Mouse (Mus musculus) heart, embryonic 10.5 days (tissue): ENCODE results near the gene Pdcd6. TPM values are rescaled to one million over a fixed set of nuclear protein-coding genes. Genes with fewer than 3 reads are reported as not detected.

ENCODE experiments used
- polyA plus RNA-seq: library from polyadenylated mRNA; unstranded; fragments of >200 nt; fragmentation: Nextera tagmentation; extraction: Ambion mirVana; gene quantifications from 2 replicates; pipeline ENCODE4 v1.2.1, GENCODE M21; 2016

Gene Pdcd6
- polyA plus RNA-seq, 1 experiment from 2014 or later, result 126 TPM

Other genes starting within 250 kb of the Pdcd6 start
- 0.04 TPM in 1 of 2 replicates, not detected in the other for gene Slc9a3, start 196.1 kb downstream of the Pdcd6 start, polyA plus RNA-seq
- gene Exoc3, start 108.8 kb downstream of the Pdcd6 start, polyA plus RNA-seq, result 62.0 and 62.6 TPM in 2 replicates
- 0.30 and 0.90 TPM in 2 replicates for gene Ahrr, start 25.2 kb downstream of the Pdcd6 start, polyA plus RNA-seq
- 345 and 502 TPM in 2 replicates for gene Sdha, start 32.7 kb upstream of the Pdcd6 start, polyA plus RNA-seq
- 50.0 and 50.2 TPM in 2 replicates for gene Ccdc127, start 32.7 kb upstream of the Pdcd6 start, polyA plus RNA-seq
- 0.09 and 0.62 TPM in 2 replicates for gene Lrrc14b, start 46.4 kb upstream of the Pdcd6 start, polyA plus RNA-seq
- gene Zfp72, start 73.3 kb upstream of the Pdcd6 start, polyA plus RNA-seq, result 3.1 and 3.9 TPM in 2 replicates
- 70.1 and 76.2 TPM in 2 replicates for gene Ftl1-ps1, start 82.1 kb upstream of the Pdcd6 start, polyA plus RNA-seq
- 15.4 and 19.1 TPM in 2 replicates for gene Zfp825, start 176.4 kb upstream of the Pdcd6 start, polyA plus RNA-seq